Mouse (Mus musculus) hindbrain, embryonic 16.5 days (tissue): ENCODE results near the gene Tmem242. TPM values are rescaled to one million over a fixed set of nuclear protein-coding genes. Genes with fewer than 3 reads are reported as not detected.
"Not testable (repeated sequence)": the region's sequence is repeated elsewhere in the genome, so short reads cannot be mapped to it uniquely, and the experiment has no call there.

Experiments used
- ATAC-seq: fragments of 200-750 bp; cut with Nextera tagmentation; 2 replicates; pipeline ENCODE4 v1.8.0; 2017; ENCODE audit warnings: moderate TSS enrichment, moderate library complexity
- H3K27ac ChIP-seq: fragments of 300-500 bp; sonication (generic); 2 replicates; pipeline ENCODE4 v1.5.1; 2014; ENCODE audit warnings: low read depth, mild to moderate bottlenecking, control low read depth, low read length, moderate library complexity
- H3K27me3 ChIP-seq: fragments of 300-500 bp; sonication (generic); replicated peaks from 2 replicates; pipeline ENCODE4 v1.6.1; 2014; ENCODE audit warnings: low read length; ENCODE audit not compliant: control insufficient read depth, insufficient read depth
- H3K36me3 ChIP-seq: fragments of 300-500 bp; sonication (generic); 2 replicates; pipeline ENCODE4 v1.6.1; 2014; ENCODE audit warnings: mild to moderate bottlenecking, low read length, moderate library complexity, mixed read lengths; ENCODE audit not compliant: control insufficient read depth, insufficient read depth
- H3K4me1 ChIP-seq: fragments of 300-500 bp; sonication (generic); 2 replicates; pipeline ENCODE4 v1.6.1; 2014; ENCODE audit warnings: low read depth, low read length; ENCODE audit not compliant: control insufficient read depth, insufficient read depth
- H3K4me2 ChIP-seq: fragments of 300-500 bp; sonication (generic); 2 replicates; pipeline ENCODE4 v1.6.1; 2014; ENCODE audit warnings: mild to moderate bottlenecking, low read length, control low read depth, moderate library complexity
- H3K4me3 ChIP-seq: fragments of 300-500 bp; sonication (generic); 2 replicates; pipeline ENCODE4 v1.5.1; 2014; ENCODE audit warnings: mild to moderate bottlenecking, low read length, control low read depth, moderate library complexity
- H3K9ac ChIP-seq: fragments of 300-500 bp; sonication (generic); 2 replicates; pipeline ENCODE4 v1.6.1; 2014; ENCODE audit warnings: low read depth, mild to moderate bottlenecking, control low read depth, low read length, moderate library complexity
- H3K9me3 ChIP-seq: fragments of 300-500 bp; sonication (generic); 2 replicates; pipeline ENCODE4 v1.6.1; 2014; ENCODE audit warnings: mild to moderate bottlenecking, low read length, moderate library complexity; ENCODE audit not compliant: control insufficient read depth
- WGBS: fragments of 180-500 bp; shearing (Covaris S2); extraction: QIAGEN DNeasy Blood & Tissue Kit; methylation state at CpG from one replicate; pipeline ENCODE4 v1.1.7; 2014; 5-methylcytosine and 5-hydroxymethylcytosine counted together
- polyA plus RNA-seq: library from polyadenylated mRNA; unstranded; fragments of >200 nt; fragmentation: Nextera tagmentation; extraction: Ambion mirVana; gene quantifications from 2 replicates; pipeline ENCODE4 v1.2.1, GENCODE M21; 2015

The Tmem242 gene
- polyA plus RNA-seq, 1 experiment from 2014 or later: 118 TPM

- Histone ChIP-seq H3K36me3 (no peaks in the 10 kb centered on the region), H3K9ac (no peak overlapping the region), H3K27ac (no peak overlapping the region), H3K9me3 (no peaks in the 10 kb centered on the region), H3K4me2 (no peak overlapping the region), H3K27me3 (no peaks in the 10 kb centered on the region), H3K4me1 (no peaks in the 10 kb centered on the region), H3K4me3 (no peak overlapping the region)
- ATAC-seq: no peak
- 70% methylated on average over 4 of the region's 4 CpGs for WGBS
Measured at GRCm38 (mm10) chr17:5453657-5454056, 13.6 kb upstream of the Tmem242 start.

- Histone ChIP-seq H3K27me3 (no peaks in the 10 kb centered on the region; the same call in 1 of the 2 replicates), H3K9me3 (no peaks in the 10 kb centered on the region), H3K27ac (no peak overlapping the region), H3K4me3 (no peak overlapping the region), H3K4me1 (peaks cover 12% of the 10 kb centered on the region), H3K36me3 (no peaks in the 10 kb centered on the region), H3K4me2 (no peak overlapping the region), H3K9ac (no peak overlapping the region)
- 66% methylated on average over 5 of the region's 5 CpGs for WGBS
- no peak for ATAC-seq
Measured at GRCm38 (mm10) chr17:5443751-5444150, 3.7 kb upstream of the Tmem242 start.

GRCm38 (mm10) chr17:5443260-5443659 lies 3.2 kb upstream of the Tmem242 start:
- ATAC-seq: no peak
- Histone ChIP-seq H3K4me2 (no peak overlapping the region), H3K36me3 (no peaks in the 10 kb centered on the region), H3K4me3 (no peak overlapping the region), H3K4me1 (peaks cover 14% of the 10 kb centered on the region), H3K9ac (no peak overlapping the region), H3K9me3 (no peaks in the 10 kb centered on the region), H3K27ac (no peak overlapping the region), H3K27me3 (no peaks in the 10 kb centered on the region; the same call in 1 of the 2 replicates)
- WGBS: 63% methylated on average over 3 of the region's 3 CpGs

- not testable (repeated sequence) for H3K4me3 ChIP-seq, ATAC-seq, H3K36me3 ChIP-seq, H3K4me2 ChIP-seq, H3K27ac ChIP-seq, H3K9ac ChIP-seq, H3K9me3 ChIP-seq, H3K27me3 ChIP-seq
- H3K4me1 ChIP-seq: peaks cover 19% of the 10 kb centered on the region
- WGBS: 77% methylated on average over 5 of the region's 5 CpGs
Measured at GRCm38 (mm10) chr17:5442403-5442802, 2.3 kb upstream of the Tmem242 start.

- Histone ChIP-seq H3K27ac (peak overlapping the region; percentile 30; the same call in 1 of the 2 replicates), H3K4me3 (peak overlapping the region; percentile 67), H3K4me2 (peak overlapping the region; percentile 92), H3K36me3 (no peaks in the 10 kb centered on the region; the same call in 1 of the 2 replicates), H3K9me3 (no peaks in the 10 kb centered on the region), H3K9ac (peak overlapping the region; percentile 72), H3K27me3 (no peaks in the 10 kb centered on the region), H3K4me1 (peaks cover 19% of the 10 kb centered on the region)
- 0% methylated on average over 8 of the region's 8 CpGs for WGBS
- ATAC-seq: peak; percentile 59; the same call in 1 of the 2 replicates
Measured at GRCm38 (mm10) chr17:5439831-5440158, 264 bp downstream of the Tmem242 start.

- Histone ChIP-seq H3K27me3 (no peaks in the 10 kb centered on the region), H3K9me3 (no peaks in the 10 kb centered on the region), H3K4me3 (no peak overlapping the region), H3K27ac (peak overlapping the region; percentile 69), H3K4me2 (no peak overlapping the region), H3K9ac (peak overlapping the region; percentile 55), H3K4me1 (no peaks in the 10 kb centered on the region), H3K36me3 (peaks cover 8% of the 10 kb centered on the region)
- ATAC-seq: peak; percentile 76
- 70% methylated on average over 9 of the region's 9 CpGs for WGBS
Measured at GRCm38 (mm10) chr17:5429772-5430133, 10.3 kb downstream of the Tmem242 start.

GRCm38 (mm10) chr17:5429090-5429771 lies 10.8 kb downstream of the Tmem242 start:
- no peaks in the 10 kb centered on the region for H3K27me3 ChIP-seq
- 56% methylated on average over 10 of the region's 10 CpGs for WGBS
- peak; percentile 84 for ATAC-seq
- no peak overlapping the region for H3K4me2 ChIP-seq
- peak overlapping the region; percentile 55 for H3K9ac ChIP-seq
- H3K4me1 ChIP-seq: no peaks in the 10 kb centered on the region
- H3K36me3 ChIP-seq: peaks cover 8% of the 10 kb centered on the region
- no peaks in the 10 kb centered on the region for H3K9me3 ChIP-seq
- H3K27ac ChIP-seq: peak overlapping the region; percentile 69
- no peak overlapping the region for H3K4me3 ChIP-seq

- Histone ChIP-seq H3K4me3 (no peak overlapping the region), H3K4me1 (no peaks in the 10 kb centered on the region), H3K9me3 (no peaks in the 10 kb centered on the region), H3K27ac (no peak overlapping the region), H3K9ac (no peak overlapping the region), H3K27me3 (no peaks in the 10 kb centered on the region), H3K36me3 (no peaks in the 10 kb centered on the region), H3K4me2 (no peak overlapping the region)
- ATAC-seq: no peak
- 65% methylated on average over 3 of the region's 3 CpGs for WGBS
Measured at GRCm38 (mm10) chr17:5425204-5425603, 14.9 kb downstream of the Tmem242 start.

GRCm38 (mm10) chr17:5424156-5424555 lies 15.9 kb downstream of the Tmem242 start:
- no peak overlapping the region for H3K4me2 ChIP-seq
- H3K4me3 ChIP-seq: no peak overlapping the region
- 88% methylated on average over 8 of the region's 8 CpGs for WGBS
- H3K27ac ChIP-seq: no peak overlapping the region
- no peaks in the 10 kb centered on the region for H3K36me3 ChIP-seq
- no peak overlapping the region for H3K9ac ChIP-seq
- H3K9me3 ChIP-seq: no peaks in the 10 kb centered on the region
- H3K4me1 ChIP-seq: no peaks in the 10 kb centered on the region
- no peak for ATAC-seq
- H3K27me3 ChIP-seq: no peaks in the 10 kb centered on the region
